Mouse (Mus musculus) liver, adult 2 months (tissue): ENCODE measurements around the gene Tox4.

ENCODE experiments used
- CTCF ChIP-seq: fragments of 200-500 bp; IDR thresholded peaks from 2 replicates; pipeline ENCODE4 v1.5.1; 2011; ENCODE audit warnings: low read depth, low read length, control low read depth
- POLR2A ChIP-seq: fragments of 200-500 bp; IDR thresholded peaks from 2 replicates; pipeline ENCODE4 v1.6.1; 2011; ENCODE audit warnings: low read length, control low read depth; ENCODE audit not compliant: insufficient read depth; ENCODE audit errors: extremely low read depth

GRCm38 (mm10) chr14:52279747-52280120 is 788 bp downstream of the Tox4 start:
- TF ChIP-seq POLR2A (no peak), CTCF (no peak)
